Mouse (Mus musculus) adrenal gland, postnatal 25 days (tissue): ENCODE measurements around the gene Klhl22. TPM values are rescaled to one million over a fixed set of nuclear protein-coding genes. Genes with fewer than 3 reads are reported as not detected.

ENCODE experiments used
- DNase-seq: peaks from one replicate; pipeline ENCODE4 v3.0.0; 2021; ENCODE audit warnings: mixed read lengths
- total RNA-seq: library from RNA; stranded (reverse); gene quantifications from 2 replicates; pipeline ENCODE4 v1.2.3, GENCODE M21; 2021

Gene Klhl22
- total RNA-seq, 1 experiment from 2014 or later: 49.0 TPM

DNA sequence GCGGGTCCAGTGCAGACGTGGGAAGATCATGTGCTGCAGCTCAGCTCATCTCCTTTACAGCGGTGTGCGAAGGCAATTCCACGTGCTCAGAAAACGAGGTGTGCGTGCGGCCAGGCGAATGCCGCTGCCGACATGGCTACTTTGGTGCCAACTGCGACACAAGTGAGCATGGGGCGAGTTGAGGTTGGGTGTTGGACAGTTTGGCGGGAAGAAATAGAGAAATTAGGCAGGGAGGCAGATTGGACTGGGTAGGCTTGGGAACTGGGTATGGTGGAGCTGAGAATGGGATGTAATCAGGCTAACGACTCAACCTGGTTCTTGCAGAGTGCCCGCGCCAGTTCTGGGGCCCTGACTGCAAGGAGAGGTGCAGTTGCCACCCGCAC is 43.0 kb downstream of the Klhl22 start:
- DNase-seq: no peak

DNA sequence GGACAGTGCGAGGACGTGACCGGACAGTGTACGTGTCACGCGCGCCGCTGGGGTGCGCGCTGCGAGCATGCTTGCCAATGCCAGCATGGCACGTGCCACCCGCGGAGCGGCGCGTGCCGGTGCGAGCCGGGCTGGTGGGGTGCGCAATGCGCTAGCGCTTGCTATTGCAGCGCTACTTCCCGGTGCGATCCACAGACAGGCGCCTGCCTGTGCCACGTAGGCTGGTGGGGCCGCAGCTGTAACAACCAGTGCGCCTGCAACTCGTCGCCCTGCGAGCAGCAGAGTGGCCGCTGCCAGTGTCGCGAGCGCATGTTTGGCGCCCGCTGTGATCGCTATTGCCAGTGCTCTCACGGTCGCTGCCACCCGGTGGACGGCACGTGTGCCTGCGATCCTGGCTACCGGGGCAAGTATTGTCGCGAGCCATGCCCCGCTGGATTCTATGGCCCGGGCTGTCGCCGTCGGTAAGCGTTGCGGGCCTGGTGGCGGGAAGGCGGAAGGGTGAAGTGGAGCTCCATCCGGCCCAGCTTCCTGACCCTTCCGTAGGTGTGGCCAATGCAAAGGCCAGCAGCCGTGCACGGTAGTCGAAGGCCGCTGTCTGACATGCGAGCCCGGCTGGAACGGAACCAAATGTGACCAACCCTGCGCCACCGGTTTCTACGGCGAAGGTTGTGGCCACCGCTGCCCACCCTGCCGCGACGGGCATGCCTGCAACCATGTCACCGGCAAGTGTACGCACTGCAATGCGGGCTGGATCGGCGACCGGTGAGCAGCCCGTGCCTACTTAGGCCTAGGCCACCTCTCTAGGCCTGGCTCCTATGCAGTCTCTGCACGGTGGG is 43.6 kb downstream of the Klhl22 start:
- DNase-seq: peak; percentile 46

DNA sequence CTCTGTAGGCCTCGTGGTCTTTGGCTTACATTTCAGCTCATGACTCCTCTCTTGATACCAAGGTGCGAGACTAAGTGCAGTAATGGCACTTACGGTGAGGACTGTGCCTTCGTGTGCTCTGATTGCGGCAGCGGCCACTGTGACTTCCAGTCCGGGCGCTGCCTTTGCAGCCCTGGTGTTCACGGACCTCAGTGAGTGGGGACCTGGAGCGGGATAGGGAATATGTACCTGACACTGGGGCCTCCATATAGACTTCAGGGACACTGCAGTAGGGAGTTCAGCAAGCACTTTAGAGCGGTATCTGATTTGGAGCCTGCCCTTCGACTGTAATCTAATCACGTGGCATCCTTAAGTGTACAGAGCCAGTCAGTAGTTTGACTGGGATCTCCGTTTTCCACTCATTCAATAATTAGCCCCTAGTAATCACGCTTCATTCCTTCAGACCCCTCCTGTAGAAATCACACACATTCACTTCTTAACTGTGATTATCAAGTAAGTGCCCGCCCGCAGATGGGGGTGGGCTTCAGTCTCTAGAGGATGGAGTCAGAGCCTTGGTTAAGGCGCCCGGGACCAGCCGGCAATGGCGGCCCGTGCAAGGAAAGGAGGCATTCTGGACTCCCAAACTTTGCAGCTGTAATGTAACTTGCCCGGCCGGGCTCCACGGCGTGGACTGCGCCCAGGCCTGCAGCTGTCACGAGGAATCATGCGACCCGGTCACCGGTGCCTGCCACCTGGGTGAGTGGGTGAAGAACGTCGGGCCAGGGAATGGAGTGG is 44.4 kb downstream of the Klhl22 start:
- no peak for DNase-seq

DNA sequence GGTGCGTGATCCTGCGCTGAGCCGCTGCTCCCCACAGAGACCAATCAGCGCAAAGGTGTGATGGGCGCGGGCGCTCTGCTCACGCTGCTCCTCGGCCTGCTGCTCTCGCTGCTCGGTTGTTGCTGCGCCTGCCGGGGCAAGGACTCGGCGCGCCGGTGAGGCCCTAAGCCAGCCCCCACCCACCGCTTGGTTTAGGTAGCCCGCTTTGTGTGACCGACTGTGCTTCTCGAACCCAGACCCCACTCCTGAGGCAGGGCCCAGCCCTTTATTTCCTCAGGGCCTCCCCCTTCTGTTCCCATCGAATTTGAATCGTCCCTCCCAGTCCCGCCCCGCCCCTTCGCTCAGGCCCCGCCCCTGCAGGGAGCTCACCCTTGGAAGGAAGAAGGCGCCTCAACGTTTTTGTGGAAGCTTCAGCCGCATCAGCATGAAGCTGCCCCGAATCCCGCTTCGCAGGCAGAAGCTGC is 45.1 kb downstream of the Klhl22 start:
- peak; percentile 52 for DNase-seq

DNA sequence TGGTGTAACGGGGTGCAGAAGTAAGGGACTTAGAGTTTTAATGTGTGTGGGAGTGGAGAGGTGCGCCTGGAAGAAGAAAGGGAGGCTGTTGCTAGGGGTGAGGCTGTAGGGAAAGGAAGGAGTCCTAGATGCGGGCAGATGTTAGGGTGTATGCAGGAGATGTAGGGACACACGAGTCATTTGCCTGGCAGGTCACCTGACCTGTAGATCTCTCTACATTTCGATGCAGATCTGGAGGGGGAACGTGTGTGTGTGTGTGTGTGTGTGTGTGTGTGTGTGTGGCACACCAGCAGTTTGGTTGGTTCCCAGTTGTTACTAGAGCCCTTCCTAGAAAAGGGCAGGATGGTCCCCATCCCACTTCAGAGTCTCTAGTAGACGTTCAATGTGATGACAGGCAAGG is 45.6 kb downstream of the Klhl22 start:
- DNase-seq: no peak

DNA sequence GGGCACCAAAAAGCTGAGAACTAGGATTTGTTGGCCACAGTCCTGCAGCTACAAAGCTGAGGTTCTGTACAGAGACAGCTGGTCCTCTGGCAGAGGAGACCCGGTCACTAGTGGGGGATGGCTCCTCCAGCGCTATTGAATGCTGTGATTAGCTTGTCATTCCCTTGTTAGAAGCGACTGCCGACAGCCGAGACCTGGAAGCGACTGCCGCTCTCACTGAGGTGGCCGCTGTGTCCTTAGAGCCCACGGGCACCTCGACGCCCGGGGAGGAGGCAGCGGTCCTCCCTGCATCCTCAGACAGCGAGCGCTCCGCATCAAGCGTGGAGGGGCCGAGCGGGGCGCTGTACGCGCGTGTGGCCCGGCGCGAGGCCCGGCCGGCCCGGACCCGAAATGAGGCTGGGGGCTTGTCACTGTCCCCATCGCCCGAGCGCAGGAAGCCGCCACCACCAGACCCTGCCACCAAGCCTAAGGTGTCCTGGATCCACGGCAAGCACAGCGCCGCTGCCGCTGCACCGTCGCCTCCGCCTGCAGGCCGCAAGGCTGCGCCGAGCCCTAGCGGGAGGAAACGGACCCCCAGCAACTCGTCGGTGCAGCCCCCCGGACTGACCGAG is 47.3 kb downstream of the Klhl22 start:
- DNase-seq: no peak

DNA sequence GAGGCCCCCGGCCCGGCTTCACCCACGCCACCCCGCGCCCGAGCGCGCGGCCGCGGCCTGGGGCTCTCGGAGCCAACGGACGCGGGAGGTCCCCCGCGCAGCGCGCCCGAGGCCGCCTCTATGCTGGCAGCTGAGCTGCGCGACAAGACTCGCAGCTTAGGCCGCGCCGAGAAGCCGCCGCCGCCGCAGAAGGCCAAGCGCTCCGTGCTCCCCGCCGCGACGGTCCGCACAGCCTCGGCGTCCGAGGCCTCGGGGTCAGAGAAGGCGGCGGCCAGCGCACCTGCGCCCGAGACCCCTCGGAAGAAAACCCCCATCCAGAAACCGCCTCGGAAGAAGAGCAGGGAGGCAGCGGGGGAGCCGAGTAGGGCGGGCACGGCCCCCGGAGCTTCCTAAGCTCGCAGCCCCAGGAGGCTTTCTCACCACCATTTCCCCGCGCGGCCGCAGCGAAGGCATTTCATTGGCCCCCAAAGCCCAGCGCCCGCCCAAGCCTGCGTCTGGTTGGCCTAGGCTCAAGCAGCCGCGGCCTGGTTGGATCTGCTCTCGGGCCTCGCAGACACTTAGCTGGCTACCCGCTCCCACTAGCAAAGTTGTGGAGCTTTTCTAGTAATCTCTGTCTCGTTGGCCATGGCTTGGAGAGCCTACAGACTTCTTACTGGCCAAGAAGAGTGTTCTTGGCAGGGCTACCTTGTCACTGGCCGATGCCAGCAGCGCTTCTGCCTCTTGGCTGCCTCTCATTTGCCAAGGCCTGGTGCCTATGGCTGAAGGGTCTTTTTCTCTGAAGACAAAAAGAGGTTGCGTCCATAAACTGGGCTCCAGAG is 48.0 kb downstream of the Klhl22 start:
- peak; percentile 93 for DNase-seq

DNA sequence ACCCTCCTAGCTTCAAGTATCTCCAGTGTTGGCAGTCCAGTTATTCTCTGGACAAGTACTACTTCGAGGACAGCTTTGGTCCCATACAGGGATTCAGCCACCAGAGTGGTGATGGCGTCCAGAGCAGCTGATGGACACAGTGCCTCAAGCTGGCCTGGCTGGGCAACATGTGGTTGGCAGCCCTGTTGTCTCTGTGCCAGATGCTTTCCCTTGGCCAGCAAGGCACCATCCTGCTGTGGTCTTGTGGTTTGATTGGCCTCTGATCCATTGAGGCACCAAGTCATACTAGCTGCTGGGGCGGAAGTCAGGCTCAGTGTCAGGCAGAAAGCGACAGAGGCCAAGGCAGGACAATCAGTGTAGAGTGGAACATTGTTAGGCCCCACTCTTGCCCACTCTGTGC is 49.7 kb downstream of the Klhl22 start:
- no peak for DNase-seq

DNA sequence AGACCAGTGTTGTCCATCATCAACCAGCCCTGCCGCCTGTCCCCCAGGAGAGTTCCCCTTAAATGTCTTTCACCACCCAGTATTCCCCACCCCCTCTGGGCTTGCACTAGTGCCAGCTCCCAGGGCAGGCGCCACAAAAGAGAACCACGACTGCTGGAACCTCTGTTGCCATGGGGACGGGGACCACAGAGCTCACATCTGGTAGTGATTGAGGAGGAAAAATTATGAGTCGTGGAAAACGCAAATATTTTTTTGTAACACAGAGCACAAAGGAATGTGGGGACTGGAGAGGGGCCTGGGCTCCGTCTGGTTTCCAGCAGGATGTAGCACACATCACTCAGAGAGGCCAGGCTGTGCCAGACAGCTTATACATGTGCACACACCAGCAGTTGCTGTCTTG is 50.3 kb downstream of the Klhl22 start:
- DNase-seq: no peak

DNA sequence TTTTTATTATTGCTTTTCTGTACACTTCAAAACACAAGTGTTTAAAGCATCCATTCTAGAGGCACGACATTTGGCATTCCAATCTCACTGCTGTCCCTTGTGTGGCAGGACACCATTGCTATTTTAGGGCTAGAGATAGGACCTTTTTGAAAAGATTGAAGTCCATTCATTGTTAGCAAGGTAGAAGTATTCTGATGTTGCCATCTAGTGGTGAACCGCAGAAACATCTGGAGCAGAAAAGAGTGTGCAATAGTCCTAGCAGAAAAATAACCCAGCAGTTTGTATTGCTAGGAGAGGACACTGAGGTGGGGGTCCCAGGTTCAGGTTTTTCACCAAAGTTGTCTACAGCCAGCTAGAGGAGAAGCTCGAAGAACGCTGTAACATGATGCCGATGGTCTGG is 52.7 kb downstream of the Klhl22 start:
- DNase-seq: no peak

DNA sequence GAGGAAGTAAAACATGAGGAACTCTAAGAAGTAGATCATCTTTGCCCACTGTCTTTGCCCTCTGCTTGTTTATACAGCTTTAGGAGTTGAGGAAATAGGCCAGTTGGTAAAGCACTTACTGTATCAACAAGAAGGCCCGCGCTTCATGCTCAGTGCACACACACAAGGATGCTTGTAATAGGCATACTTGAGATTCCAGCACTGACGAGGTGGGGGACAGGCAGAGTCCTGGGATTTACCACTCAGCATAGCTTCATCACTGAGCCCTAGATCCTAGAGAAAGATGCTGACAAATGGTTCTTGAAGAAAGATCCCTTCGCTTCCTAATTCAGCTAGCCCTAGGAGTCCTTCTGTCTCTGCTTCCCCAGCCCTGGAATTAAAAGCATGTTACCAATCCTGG is 53.8 kb downstream of the Klhl22 start:
- DNase-seq: no peak

DNA sequence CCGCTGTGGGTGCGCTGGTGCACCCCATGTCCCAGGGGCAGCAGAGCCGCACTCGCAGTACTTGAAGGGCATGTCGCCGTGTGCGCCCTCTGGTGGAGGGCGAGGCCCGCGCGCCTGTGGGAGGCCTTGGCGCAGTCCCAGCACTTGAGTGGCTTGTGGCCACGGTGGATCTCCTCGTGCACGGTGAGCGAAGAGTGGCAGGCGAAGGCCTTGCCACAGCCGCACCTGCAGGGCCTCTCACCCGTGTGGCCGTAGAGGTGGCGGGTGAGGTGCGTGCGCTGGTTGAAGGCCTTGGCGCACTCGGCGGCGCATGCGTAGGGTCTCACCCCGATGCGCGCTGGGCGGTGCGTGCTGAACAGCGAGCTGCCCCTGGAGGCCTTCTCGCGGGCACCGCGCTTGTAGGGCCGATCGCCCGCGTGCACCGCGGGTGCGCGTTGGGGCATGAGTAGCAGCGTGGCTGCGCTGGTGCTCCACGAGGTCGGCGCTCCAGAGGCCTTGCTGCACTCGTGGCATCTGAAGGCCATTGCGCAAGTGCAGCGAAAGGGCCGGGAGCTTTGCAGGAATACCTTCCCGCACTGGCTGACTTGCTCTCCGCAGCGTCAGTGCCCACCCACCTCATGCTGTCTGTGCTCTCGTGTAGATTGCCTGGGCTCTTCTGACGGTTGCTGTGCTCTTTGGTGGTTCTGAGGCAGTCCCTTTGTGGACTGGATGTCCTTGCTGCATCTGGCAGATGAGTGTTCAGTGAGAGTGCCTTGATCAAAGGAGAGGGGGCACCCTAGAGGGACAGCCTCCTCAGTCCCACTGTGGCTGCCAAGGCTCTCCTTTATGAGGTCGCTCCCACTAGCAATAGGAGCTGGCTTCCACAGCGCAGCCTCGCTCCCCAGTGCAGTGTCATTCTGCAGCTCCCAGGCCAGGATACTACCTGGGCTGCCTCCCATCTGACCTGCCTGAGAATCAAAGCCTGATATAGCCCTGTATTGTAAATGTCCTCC is 56.3 kb downstream of the Klhl22 start:
- DNase-seq: peak; percentile 69

DNA sequence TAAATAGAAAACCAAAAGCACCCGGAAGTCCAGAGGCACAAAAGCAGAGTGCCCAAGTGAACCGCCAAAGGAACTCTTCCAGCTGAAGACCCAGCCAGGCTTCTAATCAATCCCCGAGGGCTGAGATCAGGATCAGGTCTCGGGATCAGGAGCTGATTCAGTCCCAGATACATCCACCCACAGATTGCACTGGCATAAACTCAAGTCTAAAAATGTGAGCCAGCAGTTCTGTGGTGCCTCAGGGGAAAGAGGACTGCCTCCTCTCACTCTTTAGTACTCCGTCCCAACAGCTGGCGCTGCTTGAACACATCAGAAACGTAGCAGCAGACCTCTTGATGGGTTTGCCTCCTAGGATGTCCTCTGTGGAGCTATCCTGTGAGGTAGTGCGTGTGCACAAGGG is 57.1 kb downstream of the Klhl22 start:
- no peak for DNase-seq

DNA sequence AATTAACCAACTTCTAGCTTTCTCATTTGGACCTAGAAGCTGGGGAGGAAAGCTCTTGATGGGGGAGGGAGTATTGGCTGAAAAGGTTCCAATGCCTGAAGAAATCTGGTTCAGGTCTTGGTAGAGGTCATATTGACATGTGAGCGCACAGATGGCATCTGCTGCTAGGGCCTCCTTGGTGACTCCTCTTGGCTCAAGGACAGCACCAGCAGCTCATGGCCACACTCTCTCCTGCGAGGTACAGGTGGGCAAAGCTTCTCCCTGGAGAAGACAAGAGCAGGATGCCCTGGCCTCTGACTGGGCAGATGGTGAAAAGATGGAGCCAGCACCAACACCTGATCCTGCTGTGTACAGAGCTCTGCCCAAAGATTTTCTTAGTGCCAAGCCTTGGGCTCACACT is 67.1 kb downstream of the Klhl22 start:
- DNase-seq: no peak

DNA sequence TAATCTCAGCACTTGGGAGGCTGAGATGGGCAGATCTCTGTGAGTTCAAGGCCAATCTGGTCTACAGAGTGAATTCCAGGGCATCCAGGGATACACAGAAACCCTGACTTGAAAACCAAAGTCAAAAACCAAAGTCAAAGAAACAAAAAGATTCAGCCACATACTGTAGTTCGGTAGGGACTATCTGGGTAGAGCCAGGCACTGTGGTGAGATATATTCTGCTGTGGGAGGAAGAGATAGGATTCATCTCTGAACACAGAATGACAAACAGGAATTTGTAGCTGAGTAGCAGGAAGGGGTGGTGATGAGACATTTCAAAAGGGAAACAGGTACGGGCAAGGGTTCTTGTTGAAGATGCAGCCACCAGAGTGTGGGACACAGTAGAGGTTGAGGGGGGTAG is 68.8 kb downstream of the Klhl22 start:
- no peak for DNase-seq

DNA sequence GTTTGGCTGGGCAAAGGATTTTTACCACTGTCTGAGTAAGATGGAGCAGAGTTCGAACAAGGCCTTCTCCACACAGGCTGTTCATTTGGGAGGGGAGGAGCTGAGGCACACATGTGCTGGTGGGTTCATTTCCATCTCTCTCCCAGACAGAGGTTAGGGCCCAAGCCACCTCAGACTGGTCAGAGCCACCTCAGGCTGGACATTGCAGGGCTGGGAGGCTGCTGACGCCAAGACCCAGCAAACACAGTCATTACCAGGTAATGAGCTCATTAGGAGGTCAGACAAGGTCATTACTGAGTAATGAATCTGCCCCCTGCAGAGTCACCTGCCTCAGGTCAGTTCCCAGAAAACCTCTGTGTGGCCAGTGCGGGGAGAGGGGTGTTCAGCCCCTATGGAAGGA is 69.4 kb downstream of the Klhl22 start:
- no peak for DNase-seq

DNA sequence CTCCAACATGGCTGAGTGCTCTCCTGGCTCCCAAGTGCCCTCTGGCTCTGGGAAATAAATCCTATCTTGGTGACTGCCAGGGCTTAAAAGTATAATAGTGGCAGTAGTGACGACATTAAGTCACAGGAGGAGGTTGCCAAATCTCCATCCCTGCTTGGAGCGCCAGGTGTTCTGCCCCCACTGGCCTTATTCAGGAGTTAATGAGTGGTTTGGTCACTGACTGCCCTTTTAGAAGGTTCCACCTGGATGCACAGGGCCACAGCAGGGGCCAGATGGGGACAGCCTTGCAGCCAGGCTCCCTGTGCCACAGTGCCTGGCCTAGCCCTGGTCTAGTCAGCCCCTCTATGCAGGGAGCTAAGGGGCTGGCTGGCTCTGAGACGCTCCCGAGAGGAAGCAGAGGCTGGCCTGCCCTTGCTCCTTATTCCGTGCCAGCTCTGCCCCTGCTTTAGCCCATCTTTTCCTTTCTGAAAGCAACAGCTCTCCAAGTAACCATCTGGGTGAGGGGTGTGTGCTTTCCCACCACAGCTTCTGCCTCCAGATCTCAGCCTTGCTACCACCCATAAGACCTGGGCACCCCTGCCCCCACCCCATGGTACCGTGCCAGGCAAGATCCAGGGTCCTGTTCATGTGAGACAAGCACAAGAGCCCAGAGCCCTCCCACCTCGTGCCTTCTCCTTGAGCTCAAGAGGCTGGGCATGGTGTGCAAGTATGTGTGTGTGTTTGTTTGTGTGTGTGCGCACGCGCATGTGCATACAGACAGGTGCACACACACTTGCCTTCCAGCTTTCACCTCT is 71.2 kb downstream of the Klhl22 start:
- DNase-seq: no peak

DNA sequence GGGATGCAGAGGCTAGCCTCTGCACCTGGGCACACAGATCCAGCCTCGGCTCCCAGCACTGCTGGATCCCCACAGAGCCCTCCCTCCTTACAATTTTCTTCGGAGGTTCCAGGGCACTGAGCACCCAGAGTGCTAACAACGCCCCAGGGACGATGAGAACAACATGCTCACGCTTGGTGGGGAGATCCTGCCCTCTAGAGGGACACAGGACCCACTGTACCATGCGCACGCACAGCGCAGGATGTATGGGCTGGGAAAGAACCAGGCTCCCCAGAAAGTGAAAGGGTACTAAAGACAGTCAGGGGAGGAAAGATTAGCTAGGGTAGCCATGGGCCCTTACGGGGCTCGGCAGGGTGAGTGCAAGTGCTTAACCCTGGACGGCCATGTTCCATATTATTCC is 72.4 kb downstream of the Klhl22 start:
- no peak for DNase-seq

DNA sequence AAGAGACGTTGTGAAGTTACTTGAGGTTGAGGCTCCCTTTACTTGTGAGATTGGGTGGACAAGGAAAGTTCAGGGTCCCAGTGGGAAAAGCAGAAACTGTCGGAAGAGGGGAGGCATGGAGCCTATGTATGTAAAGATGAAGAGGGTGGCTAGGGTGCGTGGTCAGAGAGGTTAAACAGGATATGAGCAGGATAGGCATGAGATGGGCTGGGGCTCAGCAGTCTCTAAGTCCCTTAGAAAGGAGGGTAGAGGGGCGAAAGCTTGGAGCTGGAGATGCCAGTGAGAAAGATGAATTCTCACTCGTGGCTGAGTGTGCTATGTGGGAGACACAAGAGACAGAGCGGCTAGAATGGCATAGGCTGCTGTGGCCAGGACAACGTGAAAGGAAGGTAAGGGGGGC is 73.4 kb downstream of the Klhl22 start, which contains the start of gene B830017H08Rik:
Gene B830017H08Rik (plus strand): TSS at position 301 of the 400 bp plus-strand sequence.
- no peak for DNase-seq

DNA sequence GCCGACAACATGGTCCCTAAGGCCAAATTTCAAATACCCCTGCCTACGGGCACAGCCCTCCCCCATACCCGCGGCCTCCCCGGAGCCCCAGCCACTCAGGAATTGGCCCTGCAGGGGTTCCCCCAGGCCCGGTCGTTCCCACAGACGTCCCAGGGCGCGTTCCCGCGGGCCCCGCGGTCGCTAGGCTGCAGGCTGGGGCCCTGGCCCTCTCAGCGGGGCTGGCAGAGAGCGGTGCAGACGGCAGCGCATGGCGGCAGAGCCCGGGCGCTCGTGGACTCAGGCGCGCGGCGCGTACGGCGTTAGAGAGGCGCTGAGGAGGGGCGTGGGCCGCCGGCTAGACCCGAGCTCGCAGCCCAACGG is 73.9 kb downstream of the Klhl22 start:
- DNase-seq: peak; percentile 27
